Mouse (Mus musculus) urinary bladder, postnatal 14 days (tissue): ENCODE results near the gene Dnajc16.

ENCODE experiments used
- DNase-seq: peaks from one replicate; pipeline ENCODE4 v3.0.0; 2021; ENCODE audit warnings: low spot score

The Dnajc16 gene

GRCm38 (mm10) chr4:141790524-141790990, at the start of gene Dnajc16:
Gene Dnajc16, minus strand, starts transcription at chr4:141790931.
- peak; percentile 97 for DNase-seq

DNA sequence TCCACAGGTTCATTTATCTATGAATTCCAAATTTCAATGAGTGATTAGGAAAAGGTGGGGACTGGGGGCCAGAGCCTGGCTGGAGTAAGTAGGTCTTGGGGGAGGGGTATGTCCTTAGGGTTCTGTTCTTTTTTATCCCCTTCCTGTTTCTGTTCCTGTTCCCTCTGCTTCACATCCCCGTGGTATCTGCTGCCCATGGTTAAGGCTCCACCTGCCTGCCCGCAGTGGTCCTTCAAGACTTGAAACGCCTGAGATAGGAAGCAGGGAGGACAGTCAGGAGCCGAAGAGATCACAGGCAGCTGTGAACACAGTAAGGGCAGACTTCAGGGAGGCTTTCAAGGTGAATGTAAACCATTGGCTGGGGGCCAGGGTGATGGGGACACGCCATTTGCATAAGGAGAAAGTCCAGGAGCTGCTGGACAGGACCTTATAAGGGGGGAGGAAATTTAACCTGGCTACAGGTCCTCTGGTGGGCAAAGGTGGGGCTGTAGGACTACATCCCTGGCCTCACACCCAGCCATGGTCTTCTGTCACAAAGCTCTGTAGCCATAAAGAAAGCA, 43.9 kb upstream of the Dnajc16 start:
- DNase-seq = no peak

- DNase-seq = no peak
These were observed 43.2 kb upstream of the Dnajc16 start for GRCm38 (mm10) chr4:141833911-141834310.

DNA sequence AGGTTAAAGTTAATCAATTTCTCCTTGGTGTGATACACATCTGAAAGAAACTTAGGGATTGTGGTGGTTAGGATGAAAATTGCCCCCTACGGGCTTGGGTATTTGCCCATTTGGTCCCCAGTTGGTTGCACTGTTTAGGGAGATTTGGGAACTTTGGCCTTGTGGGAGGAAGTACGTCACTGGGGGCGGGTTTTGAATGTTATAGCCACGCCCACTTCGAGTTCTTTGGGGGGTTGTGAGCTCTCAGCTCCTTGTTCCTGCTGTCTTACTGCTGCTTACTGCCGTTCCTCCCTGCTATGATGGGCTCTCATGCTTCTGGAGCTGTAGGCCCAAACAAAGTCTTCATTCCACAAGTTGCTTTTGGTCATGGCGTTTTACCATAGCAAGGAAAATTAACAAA, 40.6 kb upstream of the Dnajc16 start:
- DNase-seq = no peak

GRCm38 (mm10) chr4:141830381-141830780, 39.6 kb upstream of the Dnajc16 start:
- DNase-seq = no peak

DNA sequence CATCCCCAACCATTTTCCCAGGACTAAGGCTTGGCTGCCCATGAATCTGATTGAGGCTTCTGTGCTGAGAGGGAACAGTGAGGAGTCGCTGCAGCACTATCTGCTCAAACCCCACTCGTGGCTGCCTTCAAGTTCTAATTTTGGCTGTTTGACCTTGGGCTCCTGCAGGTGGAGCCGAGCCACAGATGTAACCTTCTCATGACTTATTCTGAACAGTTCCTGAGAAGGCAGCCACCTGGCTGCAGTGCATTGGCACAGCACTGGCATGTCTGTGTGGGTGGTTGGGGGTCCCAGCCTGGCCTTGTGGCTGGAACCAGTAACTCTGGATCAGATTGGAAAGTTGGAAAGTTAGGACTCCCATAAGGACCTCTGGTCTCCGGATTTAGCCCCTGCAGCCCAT, 37.4 kb upstream of the Dnajc16 start:
- DNase-seq = no peak

DNA sequence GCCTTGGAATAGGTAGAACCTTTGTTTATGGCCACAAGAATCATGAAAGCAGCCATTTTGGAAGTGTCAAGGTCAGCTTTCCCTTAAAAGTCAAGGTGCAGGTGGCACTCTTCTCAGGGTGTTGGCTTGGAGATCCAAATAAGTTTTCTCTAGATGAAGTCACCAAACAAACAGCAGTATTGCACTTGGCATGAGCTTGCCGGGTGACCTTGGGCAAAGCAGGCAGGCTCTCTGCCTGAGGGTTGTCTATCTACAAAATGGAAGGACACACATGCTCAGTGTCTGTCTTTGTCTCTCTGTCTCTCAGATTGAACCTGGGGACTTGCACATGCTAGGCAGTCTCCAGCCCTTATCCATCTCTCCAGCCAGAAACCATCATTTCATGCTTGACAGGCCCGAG, 36.7 kb upstream of the Dnajc16 start:
- DNase-seq = no peak

DNA sequence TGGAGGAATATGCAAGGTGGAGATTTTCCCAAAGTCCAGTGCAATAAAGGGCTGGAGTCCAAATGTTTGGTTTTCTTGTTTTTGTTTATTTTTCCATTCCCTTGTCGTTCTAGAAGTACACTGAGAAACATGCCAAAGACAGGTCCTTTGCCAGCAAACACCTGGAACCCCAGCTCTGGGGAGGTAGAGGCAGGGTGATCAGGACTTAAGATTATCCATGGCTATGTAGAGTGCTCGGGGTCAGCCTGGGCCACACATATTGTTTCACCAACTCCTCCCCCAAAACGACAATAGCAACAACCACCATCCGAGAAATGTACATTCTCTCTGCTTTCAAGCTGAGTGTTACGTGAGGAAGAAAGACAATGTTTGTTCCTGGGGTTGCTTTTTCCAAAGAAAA, 35.3 kb upstream of the Dnajc16 start, which contains the start of gene Cela2a:
Gene Cela2a, minus strand, starts transcription at position 101 of the 400 bp plus-strand sequence.
- DNase-seq = no peak

GRCm38 (mm10) chr4:141822979-141823378, 32.2 kb upstream of the Dnajc16 start:
- no peak for DNase-seq

GRCm38 (mm10) chr4:141822089-141822488, 31.4 kb upstream of the Dnajc16 start:
- peak; percentile 34 for DNase-seq

GRCm38 (mm10) chr4:141821178-141821577, 30.4 kb upstream of the Dnajc16 start:
- DNase-seq = no peak

GRCm38 (mm10) chr4:141819316-141819715, 28.6 kb upstream of the Dnajc16 start:
- no peak for DNase-seq

DNA sequence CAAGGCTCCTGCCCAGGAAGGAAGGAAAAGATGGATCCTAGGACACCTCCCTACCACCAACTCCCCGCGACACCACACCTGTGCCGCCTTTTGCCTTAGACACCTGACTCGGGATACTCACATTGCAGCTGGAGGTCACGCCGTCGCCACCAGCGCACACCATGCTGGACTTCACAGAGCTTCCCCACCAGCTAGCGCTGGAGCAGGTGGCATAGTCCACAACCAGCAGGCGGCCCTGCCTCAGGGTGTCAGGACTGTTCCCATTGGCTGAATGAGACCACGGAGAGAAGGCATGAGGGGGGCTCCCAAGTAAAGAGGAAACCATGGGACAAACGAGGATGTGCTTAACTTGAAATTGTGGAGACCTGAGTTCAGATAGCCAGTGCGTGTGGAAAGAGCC, 28.1 kb upstream of the Dnajc16 start:
- DNase-seq = no peak

GRCm38 (mm10) chr4:141817706-141818105, 27.0 kb upstream of the Dnajc16 start:
- no peak for DNase-seq

- no peak for DNase-seq
These were observed 26.3 kb upstream of the Dnajc16 start for GRCm38 (mm10) chr4:141816776-141817655.

DNA sequence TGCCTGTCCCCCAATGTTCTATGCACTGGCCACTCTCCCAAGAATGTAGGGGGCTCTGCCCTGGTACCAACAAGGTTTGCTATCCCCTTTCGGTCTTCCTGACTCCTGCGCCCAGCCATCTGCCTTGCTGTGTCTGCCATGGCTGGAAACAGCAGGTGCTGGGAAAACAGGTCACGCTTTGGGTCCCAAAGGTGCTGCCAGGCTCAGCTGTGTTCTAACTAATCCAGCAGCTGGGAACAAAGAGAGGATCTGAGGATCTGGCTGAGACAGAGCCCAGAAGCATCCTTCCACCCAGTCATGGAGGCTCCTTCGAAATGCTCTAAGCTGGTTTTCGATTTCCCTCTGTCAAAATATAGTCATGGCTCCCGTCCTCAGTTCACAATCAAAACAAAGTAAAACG, 25.5 kb upstream of the Dnajc16 start:
- DNase-seq = no peak

GRCm38 (mm10) chr4:141811375-141811774, 20.6 kb upstream of the Dnajc16 start:
- DNase-seq = no peak

GRCm38 (mm10) chr4:141810975-141811374, 20.2 kb upstream of the Dnajc16 start:
- DNase-seq = no peak

DNA sequence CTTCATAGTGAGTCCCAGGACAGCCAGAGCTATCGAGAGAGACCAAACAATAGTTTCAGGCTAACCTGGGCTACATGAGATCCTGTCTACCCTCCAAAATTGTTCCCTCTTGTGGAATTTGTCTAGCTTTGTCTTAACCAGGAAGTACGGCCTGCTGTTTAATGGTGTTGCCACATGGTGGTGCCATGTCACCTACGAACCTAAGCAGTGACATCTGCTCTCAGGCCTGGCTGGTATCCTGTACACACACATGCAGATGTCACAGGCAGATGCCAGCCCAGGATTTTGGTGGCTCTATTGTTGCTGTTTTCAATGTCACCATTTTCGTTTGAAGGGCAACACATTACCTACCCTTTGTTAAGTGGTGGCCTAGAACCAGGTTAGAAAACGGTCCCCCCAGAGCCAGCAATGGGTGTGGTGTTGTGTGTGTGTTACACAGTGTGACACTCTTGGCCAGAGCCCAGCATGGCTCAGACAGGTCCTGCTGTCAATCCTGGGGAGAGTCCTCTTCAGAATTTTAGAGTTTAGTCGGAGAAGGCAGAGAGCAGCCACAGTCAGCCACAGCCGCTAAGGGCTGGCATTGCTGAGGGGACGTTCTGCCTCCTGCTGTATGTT, 19.2 kb upstream of the Dnajc16 start:
- no peak for DNase-seq

GRCm38 (mm10) chr4:141805886-141806285, 15.2 kb upstream of the Dnajc16 start:
- DNase-seq = no peak

DNA sequence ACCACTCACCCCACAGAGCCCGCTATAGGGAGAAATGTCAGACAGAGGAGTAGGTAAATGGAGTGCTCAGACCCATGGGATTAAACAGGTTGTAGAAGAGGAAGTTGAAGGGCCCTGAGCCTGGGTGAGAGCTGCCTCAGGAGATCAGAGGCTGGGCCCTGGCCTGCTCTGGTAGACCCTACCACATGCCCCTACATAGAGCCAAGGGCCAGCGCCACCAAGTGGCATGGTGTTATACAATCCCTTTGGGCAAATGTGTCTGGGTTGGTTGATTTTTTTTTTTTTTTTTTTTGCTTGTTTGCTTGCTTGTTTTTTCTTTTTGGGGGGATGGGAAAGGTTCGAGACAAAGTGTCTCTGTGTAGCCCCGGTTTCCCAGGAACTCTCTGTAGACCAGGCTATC, 13.4 kb upstream of the Dnajc16 start:
- no peak for DNase-seq

- no peak for DNase-seq
These were observed 6.8 kb upstream of the Dnajc16 start for GRCm38 (mm10) chr4:141797545-141797944.

- DNase-seq = no peak
These were observed 6.2 kb upstream of the Dnajc16 start for GRCm38 (mm10) chr4:141796954-141797353.
